Mouse (Mus musculus) ES-Bruce4 (cell line): ENCODE results near the gene Ash1l.

Experiments
- CTCF ChIP-seq: IDR thresholded peaks from one replicate; pipeline ENCODE4 v1.8.1; 2011; ENCODE audit warnings: low read depth, low read length
- POLR2A ChIP-seq: IDR thresholded peaks from one replicate; pipeline ENCODE4 v1.8.1; 2011; ENCODE audit warnings: low read length; ENCODE audit not compliant: insufficient read depth

GRCm38 (mm10) chr3:89108146-89108545 lies 157.7 kb downstream of the Ash1l start:
- TF ChIP-seq CTCF (no peak), POLR2A (no peak)
